Mouse (Mus musculus) forelimb bud, embryonic 11.5 days (tissue): ENCODE data around the gene Eftud2.

ENCODE experiments used
- DNase-seq: peaks from one replicate; pipeline ENCODE4 v3.0.0-alpha.2; 2012; ENCODE audit warnings: low read depth, low spot score

The Eftud2 gene

GRCm38 (mm10) chr11:102879558-102879957 lies 1.2 kb downstream of the Eftud2 start:
- no peak for DNase-seq

GRCm38 (mm10) chr11:102874801-102875334 lies 5.9 kb downstream of the Eftud2 start:
- no peak for DNase-seq

- DNase-seq, result peak; percentile 73
Measured at GRCm38 (mm10) chr11:102864272-102864671, 16.5 kb downstream of the Eftud2 start.

- no peak for DNase-seq
Measured at GRCm38 (mm10) chr11:102859933-102860332, 20.9 kb downstream of the Eftud2 start.

DNA sequence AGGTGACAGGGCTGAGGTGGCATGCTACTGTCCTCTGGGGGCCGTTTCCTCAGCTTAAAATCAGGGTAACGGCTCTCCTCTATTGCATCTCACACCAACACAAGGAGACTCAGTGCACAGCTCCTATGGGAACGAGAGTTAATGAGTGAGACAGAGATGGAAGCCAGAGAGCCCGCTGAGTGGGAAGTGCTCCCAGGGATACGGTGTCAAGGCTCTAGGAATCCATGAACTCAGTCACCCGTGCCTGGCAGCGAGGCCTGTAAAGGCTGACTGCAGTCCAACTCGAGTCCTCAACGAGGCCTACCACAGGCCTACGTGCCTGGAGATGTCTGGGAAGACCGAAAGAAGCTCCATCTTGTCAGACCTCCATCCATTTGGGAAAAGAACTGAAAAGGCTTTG lies 21.8 kb downstream of the Eftud2 start:
- DNase-seq, result no peak

- DNase-seq, result peak; percentile 58
Measured at GRCm38 (mm10) chr11:102855941-102856340, 24.8 kb downstream of the Eftud2 start.

DNA sequence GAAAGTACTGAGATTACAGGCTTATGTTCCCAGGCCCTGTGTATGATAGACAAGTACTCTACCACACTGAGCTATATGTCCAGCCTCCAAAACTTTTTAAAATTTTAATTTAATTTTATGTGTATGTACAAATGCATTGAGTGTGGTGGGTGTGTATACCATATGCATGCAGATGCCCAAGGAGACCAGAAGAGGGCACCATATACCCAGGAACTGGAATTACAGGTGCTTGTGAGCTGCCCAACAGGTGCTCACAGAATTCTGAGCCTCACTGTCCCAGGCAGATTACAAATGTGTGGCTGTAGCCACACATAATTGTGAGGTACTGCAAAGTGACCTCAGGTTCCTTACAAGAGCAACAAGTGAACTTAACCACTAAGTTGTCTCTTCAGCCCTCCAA lies 27.0 kb downstream of the Eftud2 start:
- DNase-seq, result no peak

DNA sequence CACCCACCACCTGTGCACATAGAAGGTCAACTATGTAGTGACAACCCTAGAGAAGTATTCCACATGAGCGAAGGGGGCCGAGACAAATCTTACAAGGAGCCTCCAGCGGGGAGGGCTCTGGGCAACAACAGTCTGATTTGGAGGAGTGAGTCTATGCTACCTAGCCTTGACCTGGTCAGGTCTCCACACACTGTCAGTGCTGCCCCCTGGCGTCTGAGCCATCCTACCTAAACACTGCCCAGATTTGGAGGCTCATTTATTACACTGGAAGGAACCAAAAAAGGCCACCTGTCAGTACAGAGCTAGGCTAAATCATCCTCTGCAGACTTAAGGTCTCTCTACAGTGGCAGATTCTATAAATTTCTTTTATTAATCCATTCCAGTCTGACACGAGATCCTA lies 28.9 kb downstream of the Eftud2 start:
- peak; percentile 55 for DNase-seq

DNA sequence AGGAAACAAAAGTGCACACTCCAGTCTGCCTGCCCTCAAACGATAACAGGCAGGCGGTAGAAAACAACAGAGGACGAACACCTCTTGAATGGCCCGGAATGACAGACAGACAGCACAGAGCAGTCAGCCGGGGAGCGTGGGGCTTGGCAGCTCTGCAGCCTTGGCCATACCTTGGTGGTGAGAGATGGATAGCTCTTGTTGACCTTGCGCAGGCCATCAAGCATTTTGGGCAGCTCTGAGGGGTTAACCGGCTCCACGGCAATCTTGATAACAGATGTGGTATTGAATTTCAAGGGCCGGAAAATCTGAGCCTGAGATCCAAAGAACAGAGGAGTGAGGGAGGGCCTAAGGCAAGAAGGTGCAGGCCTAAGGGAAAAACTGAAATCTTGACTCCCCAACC lies 34.9 kb downstream of the Eftud2 start:
- no peak for DNase-seq

- no peak for DNase-seq
Measured at GRCm38 (mm10) chr11:102838616-102839150, 42.1 kb downstream of the Eftud2 start.

DNA sequence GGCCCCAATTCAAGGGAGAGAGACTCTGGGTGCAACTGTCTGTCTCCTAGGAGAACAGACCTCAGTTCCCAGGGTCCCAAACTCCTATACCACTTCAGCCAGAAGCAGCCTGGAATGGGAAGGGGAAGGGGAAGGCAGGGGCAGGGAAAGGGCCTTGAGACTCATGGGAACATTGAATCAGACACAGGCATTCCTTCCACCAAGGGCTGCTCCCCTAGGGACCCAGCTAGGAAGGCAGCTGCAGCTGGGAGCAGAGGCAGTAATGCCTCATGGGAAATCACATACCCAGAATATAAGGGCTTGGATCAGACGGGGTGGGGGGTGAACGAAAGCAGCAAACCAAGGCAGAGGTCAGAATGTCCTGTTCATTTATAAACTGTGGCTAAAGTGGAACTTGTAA lies 42.7 kb downstream of the Eftud2 start:
- DNase-seq, result no peak

DNA sequence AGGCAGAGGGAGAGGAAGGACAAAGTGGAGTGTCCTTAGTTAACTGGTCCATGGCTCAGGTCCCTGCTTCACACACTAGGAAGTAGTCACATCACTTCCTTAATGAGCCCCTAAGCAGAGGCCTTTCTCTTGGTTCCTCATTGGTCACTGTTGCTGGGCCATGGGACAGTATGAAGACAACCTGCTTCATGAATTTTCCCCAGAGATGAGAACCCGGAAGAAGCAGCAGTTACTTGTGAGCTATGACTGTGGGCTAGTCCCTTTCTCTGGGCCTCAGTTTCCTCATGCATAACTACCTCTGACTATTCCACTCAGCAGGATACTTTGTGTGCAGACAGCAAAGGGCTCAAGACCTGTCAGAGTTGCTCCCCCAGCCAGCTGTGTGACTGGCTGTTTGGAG lies 43.4 kb downstream of the Eftud2 start:
- DNase-seq, result no peak

- DNase-seq, result no peak
Measured at GRCm38 (mm10) chr11:102836146-102836545, 44.6 kb downstream of the Eftud2 start.

GRCm38 (mm10) chr11:102835549-102835948 lies 45.2 kb downstream of the Eftud2 start, which contains the start of gene Higd1b:
TSS of gene Higd1b (plus strand) at chr11:102835849.
- no peak for DNase-seq

GRCm38 (mm10) chr11:102834219-102834618 lies 46.6 kb downstream of the Eftud2 start:
- no peak for DNase-seq

DNA sequence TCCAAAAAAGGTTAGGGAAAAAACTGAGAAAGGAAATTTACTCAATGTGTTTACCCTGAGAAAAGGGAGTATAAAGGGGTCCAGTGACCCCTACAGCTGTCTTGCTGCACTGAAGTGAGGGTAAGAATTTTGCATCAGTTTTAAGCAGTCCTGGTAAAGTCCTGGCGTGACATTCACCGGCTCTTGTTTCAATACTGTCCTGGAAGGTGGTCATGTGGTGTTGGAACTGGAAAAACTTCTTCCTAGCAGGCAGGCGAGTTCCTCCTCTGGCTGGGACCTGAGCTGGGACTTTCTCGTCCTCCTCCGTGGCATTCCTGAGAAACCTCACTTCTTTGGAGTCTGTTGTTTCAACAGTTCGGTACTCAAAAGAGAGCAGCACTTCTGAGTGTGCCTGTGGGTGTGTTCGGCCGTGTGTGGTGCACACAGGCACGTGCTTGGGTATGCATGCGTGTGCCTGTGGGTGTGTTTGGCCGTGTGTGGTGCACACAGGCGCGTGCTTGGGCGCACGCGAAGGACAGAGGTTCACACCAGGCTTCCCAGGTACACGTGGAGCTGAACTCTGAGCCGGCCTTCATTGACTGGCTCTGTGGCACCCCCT lies 48.0 kb downstream of the Eftud2 start:
- DNase-seq, result no peak

- no peak for DNase-seq
Measured at GRCm38 (mm10) chr11:102830276-102830675, 50.5 kb downstream of the Eftud2 start.

- no peak for DNase-seq
Measured at GRCm38 (mm10) chr11:102827097-102827496, 53.7 kb downstream of the Eftud2 start.

GRCm38 (mm10) chr11:102826476-102826875 lies 54.3 kb downstream of the Eftud2 start:
- DNase-seq, result no peak

DNA sequence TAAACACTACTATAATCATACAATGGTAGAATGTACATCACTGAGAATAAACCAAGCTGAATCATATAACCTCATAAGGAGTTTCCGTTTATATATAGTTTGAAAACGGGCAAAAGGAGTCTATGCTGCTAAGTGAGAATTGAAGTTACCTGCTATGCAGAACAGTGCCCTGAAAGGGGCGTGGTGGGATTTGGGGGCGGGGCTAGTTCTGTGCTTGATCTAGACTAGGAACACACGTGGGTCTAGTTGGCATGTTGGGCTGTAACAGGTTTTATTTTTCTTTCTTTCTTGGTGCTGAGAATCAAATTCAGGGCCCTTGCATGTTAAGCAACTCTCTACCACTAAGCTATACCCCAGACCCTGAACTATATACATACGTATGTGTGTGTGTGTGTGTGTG lies 59.6 kb downstream of the Eftud2 start:
- no peak for DNase-seq

- no peak for DNase-seq
Measured at GRCm38 (mm10) chr11:102820432-102820831, 60.4 kb downstream of the Eftud2 start.

DNA sequence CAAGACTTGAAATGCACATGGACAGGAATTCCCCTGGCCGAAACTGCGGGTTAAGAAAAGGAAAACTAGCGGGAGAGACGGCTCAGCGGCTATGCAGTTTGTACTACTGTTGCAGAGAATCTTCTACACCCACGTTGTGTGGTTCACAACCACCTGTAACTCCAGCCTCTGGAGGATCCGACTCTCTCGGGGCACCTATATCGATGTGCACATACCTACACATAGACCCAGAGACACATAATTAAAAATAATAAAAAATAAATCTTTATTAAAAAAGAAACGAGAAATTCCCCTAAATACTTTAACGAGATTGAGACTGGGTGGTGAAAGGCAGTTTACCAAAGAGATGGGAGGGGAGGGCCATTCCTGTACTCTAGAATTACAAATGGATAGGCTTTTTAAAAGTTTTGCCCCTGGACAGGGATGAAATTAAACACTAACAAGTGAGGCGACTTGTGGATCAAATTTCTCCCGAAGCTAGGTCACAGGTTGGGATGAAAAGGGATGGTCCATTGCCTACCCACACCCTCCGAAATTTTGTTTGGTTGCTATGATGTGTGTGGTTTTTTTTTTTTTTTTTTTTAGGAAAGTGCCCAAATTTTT lies 60.9 kb downstream of the Eftud2 start:
- DNase-seq, result no peak
